Mouse (Mus musculus) stomach, postnatal 0 days (tissue): ENCODE measurements around the gene Mri1.

Experiments used
- CTCF ChIP-seq: IDR thresholded peaks from 2 replicates; pipeline ENCODE4 v1.5.1; 2016; ENCODE audit warnings: antibody characterized with exemption, low read depth, mild to moderate bottlenecking, moderate library complexity
- EP300 ChIP-seq: optimal IDR thresholded peaks from 2 replicates; pipeline ENCODE3; 2016; ENCODE audit warnings: antibody characterized with exemption

DNA sequence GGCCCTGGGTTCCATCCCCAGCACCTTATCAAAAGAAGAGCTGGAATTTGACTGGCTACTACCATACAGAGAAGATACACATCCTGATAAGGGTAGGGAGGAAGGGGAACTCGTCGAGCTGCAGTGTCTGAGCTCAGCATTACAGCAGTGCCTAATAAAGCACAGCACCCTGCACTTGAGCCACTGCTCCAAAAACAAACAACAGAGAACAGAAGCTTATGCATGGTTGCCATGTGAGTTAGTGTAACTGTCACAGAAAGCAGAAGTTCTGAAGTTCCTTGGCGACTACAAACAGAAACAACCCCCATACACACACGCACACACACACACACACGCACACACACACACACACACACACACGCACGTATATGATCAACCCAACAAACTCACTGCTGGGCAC, 37.0 kb downstream of the Mri1 start:
- TF ChIP-seq CTCF (no peak), EP300 (no peak)
